Mouse (Mus musculus): ENCODE measurements at regions not wholly inside any gene's neighbourhood (a gene's known extent, or its start where the extent isn't known, plus 50 kb on each side); places are given as distances from the start of the nearest gene placed in this dataset.
A peak's percentile ranks its signal among the peaks of the same experiment; 100 is the strongest.

GRCm38 (mm10) chr1:41960982-41961381 lies 734.6 kb upstream of the Pou3f3 start:
- DNase-seq (ENCODE audit: low spot score in 2 of 2): peak; percentile 3 to 24
- intact Hi-C loops (cut with DNase I): loop anchor here (2.0 kb wide), 1 partner anchor 52 kb away; no protein-coding TSS in a partner anchor

GRCm38 (mm10) chr1:41981545-41981944 lies 714.0 kb upstream of the Pou3f3 start:
- peak; percentile 2 to 9 for DNase-seq (ENCODE audit: low spot score in 2 of 2)
- intact Hi-C loops (cut with DNase I): no loop called here

- intact Hi-C loops (cut with DNase I): no loop called here
- peak; percentile 12 to 71 for DNase-seq (ENCODE audit: low spot score in 2 of 2)
These were observed 689.3 kb upstream of the Pou3f3 start for GRCm38 (mm10) chr1:42006235-42006634.

GRCm38 (mm10) chr1:42008046-42008445 lies 687.5 kb upstream of the Pou3f3 start:
- intact Hi-C loops (cut with DNase I): no loop called here
- DNase-seq (ENCODE audit: low spot score in 2 of 2): peak in 1 of 2 experiments; percentile 15

GRCm38 (mm10) chr1:42012911-42013310 lies 682.7 kb upstream of the Pou3f3 start:
- peak; percentile 66 to 98 for DNase-seq (ENCODE audit: low spot score in 2 of 2)
- intact Hi-C loops (cut with DNase I): loop anchor here (2.0 to 5.0 kb wide), 6 partner anchors 52 to 986 kb away; partner anchors contain the start of gene Pou3f3

- intact Hi-C loops (cut with DNase I): no loop called here
- no peak for DNase-seq (ENCODE audit: low spot score in 2 of 2)
These were observed 676.6 kb upstream of the Pou3f3 start for GRCm38 (mm10) chr1:42018966-42019365.

GRCm38 (mm10) chr1:42025781-42026180 lies 669.8 kb upstream of the Pou3f3 start:
- intact Hi-C loops (cut with DNase I): no loop called here
- DNase-seq (ENCODE audit: low spot score in 2 of 2): no peak

GRCm38 (mm10) chr1:42026423-42026822 lies 669.1 kb upstream of the Pou3f3 start:
- intact Hi-C loops (cut with DNase I): no loop called here
- DNase-seq (ENCODE audit: low spot score in 2 of 2): no peak

- intact Hi-C loops (cut with DNase I): no loop called here
These were observed 661.8 kb upstream of the Pou3f3 start for GRCm38 (mm10) chr1:42033786-42034185.

GRCm38 (mm10) chr1:42035371-42035770 lies 660.2 kb upstream of the Pou3f3 start:
- intact Hi-C loops (cut with DNase I): no loop called here

More at GRCm38 (mm10) chr1:42033786-42034185, 661.8 kb upstream of the Pou3f3 start:
- DNase-seq (ENCODE audit: low spot score in 2 of 2): no peak

GRCm38 (mm10) chr1:42041544-42041943 lies 654.0 kb upstream of the Pou3f3 start:
- DNase-seq (ENCODE audit: low spot score in 2 of 2): no peak
- intact Hi-C loops (cut with DNase I): no loop called here

More at GRCm38 (mm10) chr1:42035371-42035770, 660.2 kb upstream of the Pou3f3 start:
- peak in 1 of 2 experiments; percentile 18 for DNase-seq (ENCODE audit: low spot score in 2 of 2)

- no peak for DNase-seq (ENCODE audit: low spot score in 2 of 2)
- intact Hi-C loops (cut with DNase I): no loop called here
These were observed 637.1 kb upstream of the Pou3f3 start for GRCm38 (mm10) chr1:42058494-42058893.

- intact Hi-C loops (cut with DNase I): loop anchor here (2.0 to 5.0 kb wide), 2 partner anchors 57 to 162 kb away; no protein-coding TSS in a partner anchor
- DNase-seq (ENCODE audit: low spot score in 2 of 2): peak; percentile 26 to 89
These were observed 625.5 kb upstream of the Pou3f3 start for GRCm38 (mm10) chr1:42070064-42070463.

GRCm38 (mm10) chr1:42096026-42096425 lies 599.5 kb upstream of the Pou3f3 start:
- no peak for DNase-seq (ENCODE audit: low spot score in 2 of 2)
- intact Hi-C loops (cut with DNase I): no loop called here

- DNase-seq (ENCODE audit: low spot score in 2 of 2): no peak
These were observed 597.0 kb upstream of the Pou3f3 start for GRCm38 (mm10) chr1:42098580-42098979.

GRCm38 (mm10) chr1:42107521-42107920 lies 588.0 kb upstream of the Pou3f3 start:
- no peak for DNase-seq (ENCODE audit: low spot score in 2 of 2)
- intact Hi-C loops (cut with DNase I): no loop called here

More at GRCm38 (mm10) chr1:42098580-42098979, 597.0 kb upstream of the Pou3f3 start:
- intact Hi-C loops (cut with DNase I): no loop called here

- DNase-seq (ENCODE audit: low spot score in 2 of 2): no peak
These were observed 587.6 kb upstream of the Pou3f3 start for GRCm38 (mm10) chr1:42107925-42108324.

GRCm38 (mm10) chr1:42152175-42152790 lies 543.3 kb upstream of the Pou3f3 start:
- peak in 1 of 2 experiments; percentile 11 for DNase-seq (ENCODE audit: low spot score in 2 of 2)

More at GRCm38 (mm10) chr1:42107925-42108324, 587.6 kb upstream of the Pou3f3 start:
- intact Hi-C loops (cut with DNase I): no loop called here

GRCm38 (mm10) chr1:42152916-42153315 lies 542.7 kb upstream of the Pou3f3 start:
- DNase-seq (ENCODE audit: low spot score in 2 of 2): no peak
- intact Hi-C loops (cut with DNase I): no loop called here

More at GRCm38 (mm10) chr1:42152175-42152790, 543.3 kb upstream of the Pou3f3 start:
- intact Hi-C loops (cut with DNase I): no loop called here

GRCm38 (mm10) chr1:42167790-42168572 lies 527.6 kb upstream of the Pou3f3 start:
- DNase-seq (ENCODE audit: low spot score in 2 of 2): no peak
- intact Hi-C loops (cut with DNase I): no loop called here

- DNase-seq (ENCODE audit: low spot score in 2 of 2): no peak
- intact Hi-C loops (cut with DNase I): no loop called here
These were observed 526.1 kb upstream of the Pou3f3 start for GRCm38 (mm10) chr1:42169505-42169904.
